Mouse (Mus musculus) gastrocnemius, postnatal 36 days (tissue): ENCODE data around the gene Cnpy3. TPM values are rescaled to one million over a fixed set of nuclear protein-coding genes. Genes with fewer than 3 reads are reported as not detected.

Experiments used
- DNase-seq, 2 experiments: peaks; one replicate each; pipeline ENCODE4 v3.0.0; 2022
- intact Hi-C: fragments of 180-260 bp; cut with DNase I; formaldehyde crosslinking; loops from one replicate; pipeline ENCODE4 v1.15.1; 2025
- total RNA-seq, 2 experiments: library from RNA; stranded (reverse); gene quantifications; 2 replicates each; pipeline ENCODE4 v1.2.3; 2021

The Cnpy3 gene
- total RNA-seq, 2 experiments from 2014 or later, result 7.6 to 8.9 TPM

DNA sequence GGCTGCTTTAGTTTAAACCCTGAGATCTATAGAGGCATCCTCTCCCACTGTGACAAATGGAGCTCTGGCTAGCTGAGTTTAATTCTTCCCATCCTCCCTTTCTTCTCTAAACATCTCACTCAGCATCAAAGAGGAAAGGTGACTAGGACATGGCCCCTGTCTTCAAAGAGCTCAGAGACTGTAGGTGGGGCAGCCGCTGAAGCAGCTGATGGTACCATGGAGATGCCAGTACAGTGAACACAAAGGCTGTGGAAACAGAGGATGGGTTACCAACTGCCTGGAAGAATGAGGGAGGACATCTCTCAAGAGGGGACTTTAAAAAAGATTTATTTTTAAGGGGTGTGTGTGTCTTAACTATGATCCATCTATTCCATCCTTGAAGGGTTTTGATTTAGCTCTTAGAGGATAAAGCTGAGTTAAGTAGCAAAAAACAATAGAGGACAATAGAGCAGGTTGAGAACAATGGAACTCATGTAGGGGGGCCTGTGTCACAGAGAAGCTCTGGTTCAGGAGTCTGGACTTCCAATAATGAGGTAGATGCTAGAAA is 57.4 kb downstream of the Cnpy3 start:
- DNase-seq, result no peak
- intact Hi-C loops, result no loop called here

DNA sequence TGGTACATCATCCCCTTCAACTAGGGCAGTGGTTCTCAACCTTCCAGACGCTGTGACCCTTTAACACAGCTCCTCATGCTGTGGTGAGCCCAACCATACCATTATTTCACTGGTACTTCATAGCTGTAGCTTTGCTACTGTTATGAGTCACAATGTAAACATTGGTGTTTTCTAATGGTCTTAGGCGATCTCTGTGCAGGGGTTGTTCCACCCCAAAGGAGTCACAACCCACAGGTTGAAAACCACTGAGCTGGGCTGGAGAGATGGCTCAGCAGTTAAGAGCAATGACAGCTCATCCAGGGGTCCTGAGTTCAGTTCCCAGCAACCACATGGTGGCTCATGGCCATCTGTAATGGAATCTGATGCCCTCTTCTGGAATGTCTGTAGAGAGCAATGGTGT is 60.6 kb downstream of the Cnpy3 start:
- no peak for DNase-seq
- intact Hi-C loops, result no loop called here

- intact Hi-C loops, result no loop called here
- no peak for DNase-seq
Measured at GRCm38 (mm10) chr17:46690665-46691064, 61.3 kb downstream of the Cnpy3 start.

DNA sequence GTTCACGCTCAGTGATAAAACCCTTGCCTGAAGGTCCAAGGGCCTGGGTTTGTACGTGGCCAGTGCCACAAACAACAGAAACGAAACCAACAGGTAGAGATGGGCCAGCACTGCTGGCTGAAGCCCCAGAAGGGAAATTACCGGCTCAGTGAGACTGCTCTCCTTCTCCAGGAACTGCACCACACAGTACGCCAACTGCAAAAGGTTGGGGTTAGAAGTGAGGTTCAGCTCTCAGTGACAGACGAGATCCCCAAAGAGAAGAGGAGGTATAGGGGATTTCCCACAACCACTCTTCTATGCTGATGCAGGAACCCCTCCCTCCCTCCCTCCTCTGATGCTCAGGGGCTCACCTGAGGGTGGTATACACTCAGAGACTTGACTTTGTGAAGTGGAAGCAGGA is 66.1 kb downstream of the Cnpy3 start:
- no peak for DNase-seq

More for the DNA sequence above, 66.1 kb downstream of the Cnpy3 start:
- intact Hi-C loops, result loop anchor here (2.0 kb wide), 1 partner anchor 17 kb away; no protein-coding TSS in a partner anchor

Other genes starting within 250 kb of the Cnpy3 start
- 10 to 100 TPM; 11.2 to 11.4 TPM for gene Cul9, start 205.8 kb downstream of the Cnpy3 start, total RNA-seq
- gene Srf, start 196.0 kb downstream of the Cnpy3 start, total RNA-seq, result 10 to 100 TPM; 70.4 to 74.9 TPM
- gene Ptk7, start 122.7 kb downstream of the Cnpy3 start, total RNA-seq, result under 1 TPM; 0.79 to 0.94 TPM
- 10 to 100 TPM; 11.7 to 11.8 TPM for gene Klc4, start 106.2 kb downstream of the Cnpy3 start, total RNA-seq
- gene Mrpl2, start 106.0 kb downstream of the Cnpy3 start, total RNA-seq, result 100 to 1,000 TPM in 1 of 2 experiments, 10 to 100 TPM in 1; 99.4 to 102 TPM
- gene Cul7, start 101.9 kb downstream of the Cnpy3 start, total RNA-seq, result 1 to 10 TPM; 5.8 to 5.9 TPM
- 1 to 10 TPM; 7.5 to 9.9 TPM for gene Rrp36, start 77.9 kb downstream of the Cnpy3 start, total RNA-seq
- gene Mea1, start 73.4 kb downstream of the Cnpy3 start, total RNA-seq, result 10 to 100 TPM; 29.8 to 39.0 TPM
- 100 to 1,000 TPM; 110 to 123 TPM for gene Klhdc3, start 71.3 kb downstream of the Cnpy3 start, total RNA-seq
- 10 to 100 TPM; 23.4 to 26.7 TPM for gene Ppp2r5d, start 47.1 kb downstream of the Cnpy3 start, total RNA-seq
- gene Pex6, start 40.8 kb downstream of the Cnpy3 start, total RNA-seq, result 10 to 100 TPM; 12.7 to 15.2 TPM
- 1 to 10 TPM; 1.1 to 2.1 TPM for gene Gnmt, start 23.0 kb downstream of the Cnpy3 start, total RNA-seq
- not detected for gene Ptcra, start 11.5 kb upstream of the Cnpy3 start, total RNA-seq
- 10 to 100 TPM; 26.8 to 33.5 TPM for gene 2310039H08Rik, start 20.4 kb upstream of the Cnpy3 start, total RNA-seq
- 10 to 100 TPM; 39.3 to 40.7 TPM for gene Rpl7l1, start 30.5 kb upstream of the Cnpy3 start, total RNA-seq
- 10 to 100 TPM in 1 of 2 experiments, 1 to 10 TPM in 1; 8.2 to 12.1 TPM for gene Bicral, start 106.3 kb upstream of the Cnpy3 start, total RNA-seq
- gene Tbcc, start 138.5 kb upstream of the Cnpy3 start, total RNA-seq, result 1 to 10 TPM; 7.4 to 8.5 TPM
- not detected for gene Prph2, start 158.2 kb upstream of the Cnpy3 start, total RNA-seq